Mouse (Mus musculus): ENCODE data around the gene Zfp597.
A peak's percentile ranks its signal among the peaks of the same experiment; 100 is the strongest.

Gene Zfp597

DNA sequence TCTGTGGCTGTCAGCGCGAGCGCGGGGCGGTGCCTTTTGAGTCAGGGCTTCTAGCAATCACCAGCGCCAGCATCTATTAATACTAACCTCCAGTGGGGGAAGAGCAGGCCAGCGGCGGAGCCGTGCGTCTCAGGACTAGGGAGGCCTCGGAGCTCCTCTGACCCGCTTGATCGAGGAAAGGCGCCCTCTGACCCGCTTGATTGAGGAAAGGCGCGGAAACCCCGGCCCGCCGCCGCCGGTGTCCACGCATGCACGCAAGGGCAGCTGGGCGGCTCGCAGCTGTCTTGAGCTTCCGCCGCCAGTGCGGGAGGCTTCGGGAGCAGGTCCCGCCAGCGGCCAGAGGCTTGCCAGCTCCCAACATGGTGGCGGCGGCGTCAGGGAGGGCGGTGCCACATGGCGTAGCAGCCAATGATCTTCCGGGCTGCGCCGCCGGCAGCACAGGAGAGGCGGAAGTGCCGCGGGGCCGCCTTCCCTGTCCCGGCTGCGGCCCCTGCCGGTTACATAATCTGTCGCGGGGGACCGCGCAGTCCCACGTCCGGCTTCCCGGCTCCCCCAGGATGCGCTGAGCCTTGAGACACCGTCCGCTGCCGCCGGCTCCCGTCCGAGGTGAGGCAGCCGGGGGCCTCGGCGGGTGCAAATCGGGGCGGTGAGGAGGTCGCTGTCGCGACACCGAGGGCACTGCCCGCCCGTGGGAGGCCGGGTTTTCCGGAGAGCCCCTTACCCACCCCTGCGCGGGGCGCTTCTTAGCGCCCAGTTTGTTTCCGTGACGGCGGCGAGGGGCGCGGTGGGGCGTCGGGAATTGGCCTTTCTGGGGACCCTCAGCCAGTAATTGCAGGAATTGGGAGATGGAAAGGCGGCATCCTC lies at the start of gene Zfp597, which contains the start of gene Gm20695:
Gene Zfp597, minus strand, starts transcription at position 361 of the 864 bp plus-strand sequence.
Gene Gm20695, plus strand, starts transcription at position 448 of the 864 bp plus-strand sequence.
- DNase-seq = peak; percentile 92 to 93

DNA sequence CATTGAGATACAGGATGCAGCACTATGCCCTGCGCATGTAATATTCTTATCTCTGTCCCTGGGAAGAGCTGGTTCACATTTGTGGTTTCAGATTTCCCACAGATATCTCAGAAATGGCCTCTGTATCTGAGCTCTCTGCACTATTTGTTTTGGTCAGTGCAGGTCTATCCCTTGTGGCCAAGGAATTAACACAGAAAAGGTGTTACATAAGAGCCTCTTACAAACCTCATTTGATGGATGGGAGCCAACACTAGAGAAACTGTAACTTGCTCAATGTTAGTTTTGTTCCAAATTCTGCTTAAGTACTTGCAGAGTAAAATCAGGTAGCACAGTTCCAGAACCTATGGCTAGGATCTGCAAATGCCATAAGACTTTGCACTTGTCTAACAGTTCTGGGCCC lies 49.7 kb upstream of the Zfp597 start:
- no peak for DNase-seq

- DNase-seq = no peak
Observed at GRCm38 (mm10) chr16:3933536-3933935, 49.2 kb upstream of the Zfp597 start.

DNA sequence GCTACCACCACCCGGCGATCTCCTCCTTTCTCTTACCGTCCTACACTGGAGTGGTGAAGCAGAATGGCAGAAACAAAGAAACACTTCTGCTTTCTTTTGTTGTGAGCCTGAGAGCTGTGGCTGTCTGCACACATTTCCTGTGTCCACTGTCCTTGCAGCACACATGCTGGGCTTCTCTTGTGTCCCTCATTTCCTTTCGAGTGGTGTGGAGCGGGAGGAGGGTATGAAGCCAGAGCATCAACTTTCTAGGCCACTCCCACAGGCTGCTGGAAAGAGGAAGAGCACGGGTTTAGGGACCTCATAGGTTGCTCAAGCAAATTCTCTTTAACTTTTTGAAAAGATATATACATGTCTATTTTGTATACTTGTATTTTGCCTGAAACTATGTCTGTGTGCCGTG lies 44.8 kb upstream of the Zfp597 start:
- DNase-seq = no peak

DNA sequence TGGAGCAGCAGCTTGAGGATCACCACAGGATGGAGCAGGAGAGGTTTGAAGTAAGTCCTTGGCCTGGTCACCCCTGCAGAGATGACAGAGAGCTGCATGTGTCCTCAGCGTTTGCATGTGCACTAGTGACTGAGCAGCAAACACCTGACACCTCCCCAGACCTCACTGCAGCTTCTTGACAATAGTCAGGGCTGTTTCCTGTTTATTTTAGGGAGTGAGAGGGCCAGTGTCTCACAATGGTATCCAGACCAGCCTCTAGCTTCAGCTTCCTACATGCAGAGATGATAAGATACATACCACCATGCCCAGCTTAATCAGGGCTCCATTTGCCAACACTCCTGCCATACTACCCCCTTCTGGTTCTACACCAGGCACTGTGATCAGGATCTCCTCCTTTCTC lies 44.2 kb upstream of the Zfp597 start:
- DNase-seq = no peak

DNA sequence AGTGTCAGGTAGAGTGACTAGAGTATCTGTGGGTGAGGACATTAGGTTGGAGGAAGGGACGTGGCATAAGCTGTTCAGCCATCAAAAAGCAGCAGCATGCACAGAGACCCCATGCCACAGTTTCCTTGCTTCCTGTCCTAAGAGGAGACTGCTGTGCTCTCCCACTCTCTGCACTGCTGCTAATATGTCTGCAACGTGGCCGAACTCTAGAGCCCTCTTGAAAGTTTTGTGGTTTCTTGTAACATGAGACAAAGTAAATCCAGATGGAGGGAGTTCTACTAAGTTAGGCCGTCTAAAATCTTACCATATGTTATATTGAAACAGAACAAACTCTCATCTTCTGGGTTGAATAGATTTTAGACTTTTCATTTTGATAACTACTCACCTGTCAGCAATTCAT lies 39.6 kb upstream of the Zfp597 start:
- no peak for DNase-seq

- no peak for DNase-seq
Observed at GRCm38 (mm10) chr16:3923515-3923914, 39.2 kb upstream of the Zfp597 start.

- DNase-seq = no peak
Observed at GRCm38 (mm10) chr16:3920756-3921155, 36.4 kb upstream of the Zfp597 start.

DNA sequence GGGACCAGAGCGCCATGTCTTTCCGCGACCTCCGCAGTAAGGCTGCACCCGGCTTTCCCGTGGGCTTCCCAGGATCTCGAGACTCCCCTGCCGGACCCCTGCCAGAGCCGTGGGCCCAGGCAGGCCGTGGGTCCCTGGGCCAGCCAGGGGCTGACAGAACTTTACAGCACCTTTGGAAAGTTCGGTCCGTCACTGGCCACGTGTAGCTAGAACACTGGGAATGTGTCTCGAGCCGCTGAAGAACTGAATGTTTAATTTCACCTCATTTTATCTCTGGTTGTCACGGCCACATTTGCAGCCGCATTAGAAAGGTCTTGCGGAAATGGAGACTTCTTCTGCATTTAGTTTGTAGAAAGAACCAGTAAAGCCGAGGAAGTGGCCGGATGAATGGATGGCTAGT lies 24.8 kb upstream of the Zfp597 start:
- peak in 1 of 2 experiments; percentile 27 for DNase-seq

- peak; percentile 86 for DNase-seq
Observed at GRCm38 (mm10) chr16:3908537-3909111, 24.3 kb upstream of the Zfp597 start, which contains the start of the genes 1700037C18Rik and Cluap1. 1700037C18Rik (minus strand) TSS chr16:3908689. Cluap1 (plus strand) TSS chr16:3908801.

- no peak for DNase-seq
Observed at GRCm38 (mm10) chr16:3907471-3907870, 23.1 kb upstream of the Zfp597 start.

DNA sequence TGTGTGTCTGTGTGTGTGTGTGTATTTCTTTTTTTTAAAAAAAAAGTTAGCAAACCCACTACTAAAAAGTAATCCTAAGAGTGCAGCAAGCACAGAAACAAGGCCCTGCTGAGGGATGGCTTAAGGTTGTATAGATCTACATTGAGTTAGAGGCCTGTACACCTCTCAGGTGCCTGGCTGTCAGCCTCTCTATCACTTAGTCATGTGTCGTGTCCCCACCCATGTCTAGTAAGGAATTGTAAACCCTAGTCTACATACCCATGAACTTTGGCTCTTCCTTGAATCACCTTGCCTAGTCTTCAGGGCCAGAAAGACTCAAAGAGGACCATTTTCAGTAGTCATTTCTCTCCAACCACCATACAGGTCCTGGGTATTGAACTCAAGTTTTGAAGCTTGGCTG lies 12.2 kb upstream of the Zfp597 start:
- DNase-seq = no peak

DNA sequence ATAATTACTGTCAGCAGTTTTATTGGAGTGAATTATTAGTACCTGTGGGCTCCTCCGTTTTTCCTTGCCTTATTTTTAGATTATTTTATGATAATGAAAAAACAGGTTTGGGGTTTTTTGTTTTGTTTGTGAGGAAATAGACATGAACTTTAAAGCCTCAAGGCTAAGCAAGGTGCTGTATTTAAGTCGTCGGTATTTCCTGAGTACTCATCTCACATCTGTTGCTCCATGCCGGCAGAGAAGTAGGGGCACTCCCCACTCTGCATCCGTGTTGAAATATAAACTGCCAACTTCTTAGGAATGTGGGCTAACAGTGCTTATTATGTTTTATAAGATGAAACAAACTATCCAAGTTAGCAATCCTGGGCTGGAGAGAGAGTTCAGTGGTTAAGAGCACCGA lies 11.7 kb upstream of the Zfp597 start:
- no peak for DNase-seq

GRCm38 (mm10) chr16:3895173-3895792 lies 10.9 kb upstream of the Zfp597 start:
- DNase-seq = peak; percentile 63 to 70

DNA sequence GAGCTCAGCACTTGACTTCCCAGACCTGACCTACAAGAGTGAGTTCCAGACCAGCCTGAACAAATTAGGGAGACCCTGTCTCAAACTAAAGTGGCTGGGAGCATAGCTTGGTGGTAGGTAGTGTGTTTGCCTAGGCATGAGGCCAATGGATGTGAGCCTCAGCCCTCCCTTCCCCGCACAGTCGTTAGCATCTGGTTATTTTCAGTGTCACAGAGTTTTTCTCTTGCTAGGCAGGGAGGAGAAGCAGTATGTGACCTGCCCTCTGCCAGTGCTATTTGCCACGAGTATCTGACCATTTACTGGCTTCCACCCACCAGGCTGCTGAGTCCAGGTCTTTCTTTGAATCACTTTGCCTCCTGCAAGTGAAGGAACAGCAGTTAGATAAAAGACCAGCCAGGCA lies 9.4 kb upstream of the Zfp597 start:
- no peak for DNase-seq

GRCm38 (mm10) chr16:3891621-3892295 lies 7.4 kb upstream of the Zfp597 start:
- DNase-seq = no peak

GRCm38 (mm10) chr16:3885065-3885670 lies 807 bp upstream of the Zfp597 start:
- no peak for DNase-seq

DNA sequence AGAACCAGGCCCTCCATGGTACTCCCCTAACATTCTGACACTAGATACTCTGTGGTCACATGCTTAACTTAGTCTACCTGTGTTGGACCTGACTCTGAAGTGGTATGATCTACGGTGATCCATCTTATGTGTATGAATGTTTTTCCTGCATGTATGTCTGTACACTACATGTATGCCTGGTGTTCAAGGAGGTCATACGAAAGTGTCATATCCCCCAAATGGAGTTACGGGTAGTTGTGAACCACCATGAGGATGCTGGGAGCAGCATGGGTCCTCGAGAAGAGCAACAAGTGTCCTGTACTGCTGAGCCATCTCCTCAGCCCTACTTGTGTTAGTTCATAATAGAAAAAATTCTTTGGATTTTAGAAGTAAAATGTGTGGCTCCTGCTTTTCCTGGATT lies 8.0 kb downstream of the Zfp597 start:
- DNase-seq = no peak

GRCm38 (mm10) chr16:3872216-3873047 lies 11.9 kb downstream of the Zfp597 start, which contains the start of gene Naa60:
Naa60 (plus strand) TSS chr16:3872375.
- DNase-seq = peak; percentile 83 to 84

DNA sequence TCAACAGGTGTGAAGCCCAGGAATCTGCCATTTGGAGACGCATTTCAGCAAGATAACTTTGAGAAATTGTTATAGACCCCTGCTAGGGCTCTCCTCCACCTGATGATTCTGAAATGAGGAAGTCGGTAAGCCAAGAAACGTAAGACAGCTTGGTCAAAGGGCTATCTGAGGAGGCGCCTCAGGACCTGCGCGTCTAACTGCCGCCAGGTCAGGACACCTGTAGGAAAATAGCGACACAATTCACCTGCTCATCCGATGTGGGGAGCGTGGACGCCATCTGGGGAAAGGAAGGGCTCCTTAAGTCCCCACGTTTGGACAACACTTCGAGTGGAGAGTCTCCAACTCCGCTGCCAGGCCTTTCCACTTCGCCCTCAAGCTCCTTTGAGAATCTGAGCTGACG lies 12.5 kb downstream of the Zfp597 start:
- DNase-seq = no peak

- DNase-seq = no peak
Observed at GRCm38 (mm10) chr16:3859254-3859653, 25.1 kb downstream of the Zfp597 start.

GRCm38 (mm10) chr16:3855776-3856175 lies 28.6 kb downstream of the Zfp597 start:
- no peak for DNase-seq

Data from B cell, adult 2 months (primary cell).